9 mouse cellular contexts compared by ENCODE assay signal in genomic region chr8:124140211-124140790, GRCm38 (mm10).
A peak's percentile ranks its signal among the peaks of the same experiment; 100 is the strongest.
DNase-seq lines count a peak whose midpoint lies in the region; ATAC-seq and TF ChIP-seq lines count a peak whose summit lies in the region.
"Had no signal": no experiment of that assay in that cellular context is flagged by ENCODE, and none has a peak within 500 bp of the region (broad histone marks: within the 10 kb centered on the region; RNA-seq: fewer than 3 reads in every experiment).

No protein-coding gene starts in this region.

- H3K9ac ChIP-seq in hindbrain, postnatal 0 days (replicated peaks; ENCODE audit: low read length) = no peak overlapping the region
- H3K9ac ChIP-seq in liver, embryonic 11.5 days (ENCODE audit: low read depth, low read length) = no peak overlapping the region

- 47% methylated on average over 11 of the region's 11 CpGs for WGBS in hindbrain, postnatal 0 days
- 80% methylated on average over 11 of the region's 11 CpGs for WGBS in liver, embryonic 11.5 days

- no peaks in the 10 kb centered on the region for H3K36me3 ChIP-seq in hindbrain, postnatal 0 days (ENCODE audit: insufficient read depth, low read length)
- no peaks in the 10 kb centered on the region for H3K36me3 ChIP-seq in liver, embryonic 11.5 days (ENCODE audit: control insufficient read depth, insufficient read depth, low read length)

- ATAC-seq in hindbrain, postnatal 0 days = no peak
- no peak for ATAC-seq in liver, embryonic 11.5 days (replicated peaks; ENCODE audit: low FRiP score)

- H3K4me2 ChIP-seq in hindbrain, postnatal 0 days (ENCODE audit: low read depth, low read length) = peak overlapping the region; percentile 13; the same call in 1 of the 2 replicates
- no peak overlapping the region for H3K4me2 ChIP-seq in liver, embryonic 11.5 days

- peak overlapping the region; percentile 74; the same call in 1 of the 2 replicates for H3K27ac ChIP-seq in hindbrain, postnatal 0 days
- no peak overlapping the region for H3K27ac ChIP-seq in liver, embryonic 11.5 days (ENCODE audit: low read depth, low read length)

- no peaks in the 10 kb centered on the region for H3K9me3 ChIP-seq in hindbrain, postnatal 0 days (ENCODE audit: low read length)
- H3K9me3 ChIP-seq in liver, embryonic 11.5 days (ENCODE audit: control insufficient read depth, low read length) = no peaks in the 10 kb centered on the region

- no peaks in the 10 kb centered on the region for H3K27me3 ChIP-seq in hindbrain, postnatal 0 days (ENCODE audit: insufficient read depth, low read length)
- H3K27me3 ChIP-seq in liver, embryonic 11.5 days (replicated peaks; ENCODE audit: control insufficient read depth, insufficient read depth, low read length) = no peaks in the 10 kb centered on the region

- no peak overlapping the region for H3K4me3 ChIP-seq in hindbrain, postnatal 0 days (ENCODE audit: low read length)
- H3K4me3 ChIP-seq in liver, embryonic 11.5 days (ENCODE audit: low read depth, low read length) = no peak overlapping the region
- H3K4me3 ChIP-seq: megakaryocyte, embryonic 14.5 days had no signal

- peaks cover 26% of the 10 kb centered on the region for H3K4me1 ChIP-seq in hindbrain, postnatal 0 days (ENCODE audit: insufficient read depth, low read length)
- H3K4me1 ChIP-seq in liver, embryonic 11.5 days (replicated peaks; ENCODE audit: control insufficient read depth, insufficient read depth, low read length) = no peaks in the 10 kb centered on the region

- no peak for TF ChIP-seq CTCF in hindbrain, postnatal 0 days (IDR thresholded peaks at IDR 0.05; ENCODE audit: low read depth)

- DNase-seq in adrenal gland, adult 2 months = peak; percentile 70
- DNase-seq in adrenal gland, postnatal 4 days (ENCODE audit: low spot score in 2 of 2) = no peak
- peak; percentile 4 for DNase-seq in thymus, postnatal 4 days
- no peak for DNase-seq in thymus, postnatal 25 days
- no peak for DNase-seq in hindbrain, postnatal 0 days (ENCODE audit: low spot score)
- no peak for DNase-seq in liver, embryonic 11.5 days (ENCODE audit: low spot score)
- no peak for DNase-seq in right cerebral cortex, postnatal 36 days (ENCODE audit: low spot score in 2 of 2)
- no peak for DNase-seq in kidney, postnatal 10 days

Comparison
In these comparisons a context has a peak if more than half of its experiments do, and no peak if none do; other contexts are left out.
1. DNase-seq: peak in adrenal gland, adult 2 months (single experiment) and thymus, postnatal 4 days (single experiment); none in adrenal gland, postnatal 4 days (0 of 2), thymus, postnatal 25 days (single experiment), hindbrain, postnatal 0 days (single experiment), liver, embryonic 11.5 days (single experiment), right cerebral cortex, postnatal 36 days (0 of 2) and kidney, postnatal 10 days (single experiment).